Mouse (Mus musculus): ENCODE measurements at regions not wholly inside any gene's neighbourhood (a gene's known extent, or its start where the extent isn't known, plus 50 kb on each side); places are given as distances from the start of the nearest gene placed in this dataset.
A peak's percentile ranks its signal among the peaks of the same experiment; 100 is the strongest.

GRCm38 (mm10) chr13:50973379-50973778 is 127.3 kb upstream of the Spin1 start:
- Histone ChIP-seq H3K4me2 (no peak overlapping the region), H3K9ac (no peak overlapping the region), H3K9me3 (no peaks in the 10 kb centered on the region), H3K27ac (replicated peaks) (no peak overlapping the region), H3K36me3 (no peaks in the 10 kb centered on the region), H3K4me3 (no peak overlapping the region), H3K4me1 (replicated peaks) (no peaks in the 10 kb centered on the region), H3K27me3 (no peaks in the 10 kb centered on the region)
- 48% methylated on average over 8 of the region's 8 CpGs for WGBS
- ATAC-seq (ENCODE audit: low FRiP score, low read depth), result peak; percentile 76; the same call in 1 of the 2 replicates

- Histone ChIP-seq H3K4me3 (no peak overlapping the region), H3K4me2 (no peak overlapping the region), H3K27ac (replicated peaks) (no peak overlapping the region), H3K36me3 (no peaks in the 10 kb centered on the region), H3K9ac (no peak overlapping the region), H3K9me3 (no peaks in the 10 kb centered on the region), H3K4me1 (replicated peaks) (no peaks in the 10 kb centered on the region), H3K27me3 (no peaks in the 10 kb centered on the region)
- 82% methylated on average over 12 of the region's 12 CpGs for WGBS
- no peak for ATAC-seq (ENCODE audit: low FRiP score, low read depth)
Observed at GRCm38 (mm10) chr13:50975306-50975920, 125.3 kb upstream of the Spin1 start.

- no peak overlapping the region for H3K27ac ChIP-seq (replicated peaks)
- no peak overlapping the region for H3K4me2 ChIP-seq
- WGBS, result 73% methylated on average over 1 of the region's 1 CpGs
- H3K27me3 ChIP-seq, result no peaks in the 10 kb centered on the region
- H3K36me3 ChIP-seq, result no peaks in the 10 kb centered on the region
- no peaks in the 10 kb centered on the region for H3K9me3 ChIP-seq
- no peak for ATAC-seq (ENCODE audit: low FRiP score, low read depth)
- no peak overlapping the region for H3K4me3 ChIP-seq
- H3K4me1 ChIP-seq (replicated peaks), result no peaks in the 10 kb centered on the region
- no peak overlapping the region for H3K9ac ChIP-seq
Observed at GRCm38 (mm10) chr13:50982005-50982404, 118.7 kb upstream of the Spin1 start.

GRCm38 (mm10) chr13:50982990-50983389 is 117.7 kb upstream of the Spin1 start:
- Histone ChIP-seq H3K27ac (replicated peaks) (no peak overlapping the region), H3K4me3 (no peak overlapping the region), H3K36me3 (no peaks in the 10 kb centered on the region), H3K4me2 (no peak overlapping the region), H3K27me3 (no peaks in the 10 kb centered on the region), H3K9ac (no peak overlapping the region), H3K9me3 (no peaks in the 10 kb centered on the region), H3K4me1 (replicated peaks) (no peaks in the 10 kb centered on the region)
- no peak for ATAC-seq (ENCODE audit: low FRiP score, low read depth)
- WGBS, result 87% methylated on average over 10 of the region's 10 CpGs

- Histone ChIP-seq H3K4me2 (no peak overlapping the region), H3K9me3 (no peaks in the 10 kb centered on the region), H3K4me1 (replicated peaks) (no peaks in the 10 kb centered on the region), H3K9ac (no peak overlapping the region), H3K36me3 (no peaks in the 10 kb centered on the region), H3K27me3 (no peaks in the 10 kb centered on the region), H3K27ac (replicated peaks) (no peak overlapping the region), H3K4me3 (no peak overlapping the region)
- ATAC-seq (ENCODE audit: low FRiP score, low read depth), result no peak
- WGBS, result 88% methylated on average over 9 of the region's 9 CpGs
Observed at GRCm38 (mm10) chr13:50991726-50992432, 108.8 kb upstream of the Spin1 start.

- Histone ChIP-seq H3K4me1 (replicated peaks) (no peaks in the 10 kb centered on the region), H3K9ac (no peak overlapping the region), H3K27ac (replicated peaks) (no peak overlapping the region), H3K36me3 (no peaks in the 10 kb centered on the region), H3K4me3 (no peak overlapping the region), H3K4me2 (no peak overlapping the region), H3K27me3 (no peaks in the 10 kb centered on the region), H3K9me3 (no peaks in the 10 kb centered on the region)
- WGBS, result 81% methylated on average over 4 of the region's 4 CpGs
- no peak for ATAC-seq (ENCODE audit: low FRiP score, low read depth)
Observed at GRCm38 (mm10) chr13:50999738-51000137, 100.9 kb upstream of the Spin1 start.

- ATAC-seq (ENCODE audit: low FRiP score, low read depth), result no peak
- Histone ChIP-seq H3K36me3 (no peaks in the 10 kb centered on the region), H3K27ac (replicated peaks) (no peak overlapping the region), H3K27me3 (no peaks in the 10 kb centered on the region), H3K9ac (no peak overlapping the region), H3K4me2 (no peak overlapping the region), H3K4me1 (replicated peaks) (no peaks in the 10 kb centered on the region), H3K9me3 (no peaks in the 10 kb centered on the region), H3K4me3 (no peak overlapping the region)
- 79% methylated on average over 3 of the region's 3 CpGs for WGBS
Observed at GRCm38 (mm10) chr13:51004827-51005226, 95.9 kb upstream of the Spin1 start.

GRCm38 (mm10) chr13:51010736-51011135 is 89.9 kb upstream of the Spin1 start:
- Histone ChIP-seq H3K27me3 (no peaks in the 10 kb centered on the region), H3K9me3 (no peaks in the 10 kb centered on the region), H3K4me2 (no peak overlapping the region), H3K4me1 (replicated peaks) (no peaks in the 10 kb centered on the region), H3K36me3 (no peaks in the 10 kb centered on the region), H3K4me3 (no peak overlapping the region), H3K9ac (no peak overlapping the region), H3K27ac (replicated peaks) (no peak overlapping the region)
- WGBS, result 92% methylated on average over 7 of the region's 7 CpGs
- ATAC-seq (ENCODE audit: low FRiP score, low read depth), result no peak

- Histone ChIP-seq H3K9ac (no peak overlapping the region), H3K4me3 (no peak overlapping the region), H3K27me3 (no peaks in the 10 kb centered on the region), H3K4me1 (replicated peaks) (no peaks in the 10 kb centered on the region), H3K4me2 (no peak overlapping the region), H3K9me3 (no peaks in the 10 kb centered on the region), H3K36me3 (no peaks in the 10 kb centered on the region), H3K27ac (replicated peaks) (no peak overlapping the region)
- WGBS, result 93% methylated on average over 3 of the region's 3 CpGs
- no peak for ATAC-seq (ENCODE audit: low FRiP score, low read depth)
Observed at GRCm38 (mm10) chr13:51016209-51016608, 84.5 kb upstream of the Spin1 start.

- 79% methylated on average over 16 of the region's 16 CpGs for WGBS
Observed at GRCm38 (mm10) chr13:51016956-51017703, 83.5 kb upstream of the Spin1 start.

GRCm38 (mm10) chr13:51017727-51018321 is 82.9 kb upstream of the Spin1 start:
- Histone ChIP-seq H3K9me3 (no peaks in the 10 kb centered on the region), H3K9ac (no peak overlapping the region), H3K4me1 (replicated peaks) (no peaks in the 10 kb centered on the region), H3K27me3 (no peaks in the 10 kb centered on the region), H3K4me2 (no peak overlapping the region), H3K27ac (replicated peaks) (no peak overlapping the region), H3K4me3 (no peak overlapping the region), H3K36me3 (no peaks in the 10 kb centered on the region)
- WGBS, result 40% methylated on average over 10 of the region's 10 CpGs
- no peak for ATAC-seq (ENCODE audit: low FRiP score, low read depth)

More at GRCm38 (mm10) chr13:51016956-51017703, 83.5 kb upstream of the Spin1 start:
- no peak for ATAC-seq (ENCODE audit: low FRiP score, low read depth)
- Histone ChIP-seq H3K27ac (replicated peaks) (no peak overlapping the region), H3K9ac (no peak overlapping the region), H3K4me3 (no peak overlapping the region), H3K4me1 (replicated peaks) (no peaks in the 10 kb centered on the region), H3K4me2 (no peak overlapping the region), H3K36me3 (no peaks in the 10 kb centered on the region), H3K27me3 (no peaks in the 10 kb centered on the region), H3K9me3 (no peaks in the 10 kb centered on the region)

GRCm38 (mm10) chr13:51018366-51018765 is 82.3 kb upstream of the Spin1 start:
- ATAC-seq (ENCODE audit: low FRiP score, low read depth), result no peak
- H3K9ac ChIP-seq, result no peak overlapping the region
- no peak overlapping the region for H3K4me3 ChIP-seq
- no peaks in the 10 kb centered on the region for H3K4me1 ChIP-seq (replicated peaks)
- H3K36me3 ChIP-seq, result no peaks in the 10 kb centered on the region
- no peaks in the 10 kb centered on the region for H3K9me3 ChIP-seq
- H3K4me2 ChIP-seq, result no peak overlapping the region
- no peak overlapping the region for H3K27ac ChIP-seq (replicated peaks)
- 63% methylated on average over 10 of the region's 10 CpGs for WGBS
- H3K27me3 ChIP-seq, result no peaks in the 10 kb centered on the region
